Mouse (Mus musculus): Measurements from ENCODE around the gene Eif4e2.

GRCm38 (mm10) chr1:87266296-87267090 lies 52.8 kb downstream of the Eif4e2 start:
- TF ChIP-seq CTCF (IDR thresholded peaks at IDR 0.05; ENCODE audit: borderline replicate concordance, insufficient read depth, low read depth, low read length) (no peak), POLR2A (IDR thresholded peaks at IDR 0.05; ENCODE audit: borderline replicate concordance, insufficient read depth, low read length) (no peak)
